Mouse (Mus musculus): ENCODE results near the gene 2700081O15Rik.

DNA sequence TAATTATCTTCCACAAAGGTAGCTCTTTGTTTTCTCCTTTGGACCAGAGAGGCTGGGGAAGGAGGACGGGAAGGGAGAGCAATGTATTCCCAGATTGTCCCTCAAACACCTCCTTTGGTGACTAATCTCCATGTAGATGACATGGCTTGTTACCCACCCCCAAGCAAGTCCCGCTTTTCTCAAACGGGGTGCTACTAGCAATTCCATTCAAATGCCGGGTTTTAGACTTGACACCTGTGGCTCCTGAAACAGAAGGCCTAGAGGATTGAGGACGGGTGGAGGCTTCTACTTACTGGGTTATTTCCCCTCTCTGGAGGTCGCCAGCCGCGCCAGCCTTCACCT lies 35.5 kb upstream of the 2700081O15Rik start:
- TF ChIP-seq CTCF (IDR thresholded peaks at IDR 0.05; ENCODE audit: borderline replicate concordance, extremely low read depth, insufficient read depth, insufficient read length): no peak
- no peak for TF ChIP-seq POLR2A (IDR thresholded peaks at IDR 0.05; ENCODE audit: borderline replicate concordance, extremely low read depth, insufficient read depth, insufficient read length, poor library complexity, severe bottlenecking)
